Mouse (Mus musculus) bone marrow, adult 2 months (tissue): ENCODE measurements around the gene Tnxb.
"Not testable (repeated sequence)": the region's sequence is repeated elsewhere in the genome, so short reads cannot be mapped to it uniquely, and the experiment has no call there.

Experiments used
- CTCF ChIP-seq: fragments of 200-500 bp; IDR thresholded peaks from 2 replicates; pipeline ENCODE4 v1.5.1; 2011; ENCODE audit warnings: low read length, control low read depth; ENCODE audit not compliant: control insufficient read depth, insufficient read depth
- POLR2A ChIP-seq: fragments of 200-500 bp; IDR thresholded peaks from 2 replicates; pipeline ENCODE4 v1.6.1; 2011; ENCODE audit warnings: low read depth, mild to moderate bottlenecking, control low read depth, low read length, borderline replicate concordance; ENCODE audit not compliant: control insufficient read depth

DNA sequence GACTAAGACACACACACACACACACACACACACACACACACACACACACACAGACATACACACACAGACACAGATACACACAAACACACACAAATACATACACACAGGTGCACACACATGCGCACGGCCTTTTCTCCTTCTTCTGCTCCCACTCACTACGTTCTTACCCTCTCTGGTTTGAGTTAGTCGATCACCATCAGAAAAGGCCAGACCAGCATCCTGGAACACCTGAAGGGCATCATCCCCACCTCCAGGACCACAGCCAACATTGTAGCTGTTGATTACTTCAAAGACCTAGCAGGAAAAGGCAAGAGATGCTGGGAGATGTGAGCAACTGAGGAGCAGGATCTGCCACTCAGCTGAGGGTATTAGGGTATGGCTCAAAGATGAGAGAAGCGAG lies 67.1 kb downstream of the Tnxb start:
- not testable (repeated sequence) for TF ChIP-seq CTCF, POLR2A
